Mouse (Mus musculus): ENCODE measurements around the gene Bcl10. TPM values are rescaled to one million over a fixed set of nuclear protein-coding genes. Genes with fewer than 3 reads are reported as not detected.

Bcl10 gene
- polyA plus RNA-seq (2017; shearing (Covaris generic)) = 10 to 100 TPM; 89.5 to 92.8 TPM

GRCm38 (mm10) chr3:145922019-145922854, at the start of gene Bcl10:
TSS of gene Bcl10 (plus strand) at chr3:145922804.

GRCm38 (mm10) chr3:145937505-145938404, 15.2 kb downstream of the Bcl10 start, which contains the start of gene 2410004B18Rik:
TSS of gene 2410004B18Rik (plus strand) at chr3:145938014.

Other genes with a start within 250 kb of the Bcl10 start
- 1 to 10 TPM in 1 of 2 experiments, under 1 TPM in 1; 0.36 to 1.1 TPM for gene Ddah1, start 164.1 kb upstream of the Bcl10 start, polyA plus RNA-seq (2017; shearing (Covaris generic))
- gene 2410004B18Rik, start 15.2 kb downstream of the Bcl10 start, polyA plus RNA-seq (2017; shearing (Covaris generic)) = 10 to 100 TPM; 56.8 to 72.4 TPM
- gene Syde2, start 65.1 kb downstream of the Bcl10 start, polyA plus RNA-seq (2017; shearing (Covaris generic)) = 1 to 10 TPM in 1 of 2 experiments, under 1 TPM in 1; 0.82 to 2.5 TPM
- under 1 TPM in 1 of 2 experiments, not detected in 1; 0.11 TPM for gene Wdr63, start 185.3 kb downstream of the Bcl10 start, polyA plus RNA-seq (2017; shearing (Covaris generic))
- gene Mcoln3, start 194.6 kb downstream of the Bcl10 start, polyA plus RNA-seq (2017; shearing (Covaris generic)) = 1 to 10 TPM; 3.7 to 4.8 TPM
- gene Mcoln2, start 227.0 kb downstream of the Bcl10 start, polyA plus RNA-seq (2017; shearing (Covaris generic)) = 10 to 100 TPM in 1 of 2 experiments, 1 to 10 TPM in 1; 1.7 to 10.9 TPM

Measured in inflammation-experienced regulatory T-cells (primary cell).